Mouse (Mus musculus): ENCODE data around the gene Rab21.
A peak's percentile ranks its signal among the peaks of the same experiment; 100 is the strongest.

The Rab21 gene

GRCm38 (mm10) chr10:115315473-115316171 is at the start of gene Rab21:
Gene Rab21 (minus strand): TSS chr10:115315594.
- peak; percentile 94 to 99 for DNase-seq

DNA sequence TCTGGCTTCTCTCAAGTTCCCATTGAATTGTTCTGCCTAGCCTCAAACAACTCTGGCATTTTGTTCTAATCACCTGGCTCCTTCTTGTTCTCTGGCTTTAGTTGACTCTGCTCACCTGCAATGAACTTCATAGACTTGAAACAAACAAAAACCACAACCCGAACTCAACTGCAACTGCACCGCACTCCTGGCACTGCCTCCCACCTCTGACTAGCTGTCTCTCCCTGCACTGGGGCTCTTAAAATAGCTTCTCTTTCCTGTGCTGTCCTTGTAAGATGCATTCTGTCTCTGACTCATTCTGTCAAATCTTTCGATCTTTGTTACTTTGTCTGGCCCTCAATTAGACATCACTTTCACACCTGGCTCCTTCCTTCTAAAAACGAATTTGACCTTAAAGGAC is 47.8 kb upstream of the Rab21 start:
- no peak for DNase-seq

- DNase-seq = no peak
These were observed 47.2 kb upstream of the Rab21 start for GRCm38 (mm10) chr10:115362623-115362964.

GRCm38 (mm10) chr10:115361840-115362622 is 46.6 kb upstream of the Rab21 start, which contains the start of gene Tmem19:
Gene Tmem19 (minus strand): TSS chr10:115362501.
- DNase-seq = peak; percentile 91 to 93

DNA sequence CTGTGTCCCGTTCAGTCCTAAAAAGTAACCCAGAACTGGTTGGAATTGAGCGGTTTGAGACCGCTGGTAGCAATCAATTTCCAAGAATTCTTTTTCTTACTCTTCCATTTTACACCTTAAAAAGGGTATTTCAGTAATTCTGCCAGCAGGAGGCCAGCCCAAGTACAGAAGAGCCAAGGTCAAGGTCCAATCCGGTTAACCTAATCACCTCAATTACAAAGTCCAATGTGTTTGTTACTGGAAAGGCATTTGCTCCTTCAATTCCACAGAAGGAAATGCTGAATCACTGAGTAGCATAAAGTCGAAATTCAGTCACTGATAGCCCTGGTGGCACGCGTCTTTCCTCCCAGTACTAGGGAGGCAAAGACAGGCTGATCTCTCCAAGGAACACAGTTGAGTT is 43.7 kb upstream of the Rab21 start:
- no peak for DNase-seq

DNA sequence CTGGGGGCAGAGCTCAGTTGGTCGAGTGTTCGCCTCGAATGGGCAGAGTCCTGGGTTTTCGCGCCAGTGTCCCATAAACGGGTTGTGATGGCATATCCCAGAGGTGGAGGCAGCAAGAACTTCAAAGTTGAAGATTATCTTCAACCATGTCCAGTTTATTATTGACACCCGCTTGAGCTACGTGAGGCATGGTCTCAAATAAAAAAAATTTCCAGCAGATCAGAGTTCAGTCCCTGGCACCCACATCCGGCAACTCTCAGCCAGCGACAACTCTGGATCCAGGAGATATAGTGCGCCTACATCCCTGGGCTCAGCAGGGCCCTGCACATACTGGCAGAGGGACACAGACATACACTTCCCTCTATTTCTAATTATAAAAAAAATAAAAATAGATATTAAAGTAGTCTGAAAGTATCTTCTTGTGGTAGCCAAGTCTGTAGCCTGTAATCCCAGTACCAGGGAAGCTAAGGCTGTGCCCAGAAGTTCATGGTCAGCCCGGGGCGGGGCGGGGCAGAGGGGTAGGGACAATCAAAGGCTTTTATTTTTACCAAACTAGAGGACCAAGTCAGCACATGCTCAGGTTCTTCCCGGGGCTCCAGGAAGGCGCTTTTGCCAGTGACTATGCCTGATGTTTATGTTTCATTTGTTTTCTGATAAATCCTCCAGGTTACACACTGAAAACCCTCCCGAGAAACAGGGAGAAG is 43.0 kb upstream of the Rab21 start:
- DNase-seq = no peak

DNA sequence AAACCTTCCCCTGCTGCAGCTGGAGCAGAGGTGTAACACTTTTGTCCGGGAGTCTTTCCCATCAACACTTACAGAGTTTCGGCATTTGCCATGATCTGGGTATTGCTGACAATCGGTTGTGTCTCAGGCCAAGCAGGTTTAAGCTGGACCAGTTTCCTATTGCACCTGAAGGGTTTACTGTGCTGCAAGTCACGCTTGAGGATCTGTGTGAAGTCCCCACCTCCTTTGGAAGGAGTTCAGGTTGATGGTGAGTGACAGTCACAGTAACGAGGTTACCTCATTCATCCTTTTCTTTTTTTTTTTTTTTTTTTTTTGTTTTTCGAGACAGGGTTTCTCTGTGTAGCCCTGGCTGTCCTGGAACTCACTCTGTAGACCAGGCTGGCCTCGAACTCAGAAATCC is 40.7 kb upstream of the Rab21 start:
- DNase-seq = no peak

DNA sequence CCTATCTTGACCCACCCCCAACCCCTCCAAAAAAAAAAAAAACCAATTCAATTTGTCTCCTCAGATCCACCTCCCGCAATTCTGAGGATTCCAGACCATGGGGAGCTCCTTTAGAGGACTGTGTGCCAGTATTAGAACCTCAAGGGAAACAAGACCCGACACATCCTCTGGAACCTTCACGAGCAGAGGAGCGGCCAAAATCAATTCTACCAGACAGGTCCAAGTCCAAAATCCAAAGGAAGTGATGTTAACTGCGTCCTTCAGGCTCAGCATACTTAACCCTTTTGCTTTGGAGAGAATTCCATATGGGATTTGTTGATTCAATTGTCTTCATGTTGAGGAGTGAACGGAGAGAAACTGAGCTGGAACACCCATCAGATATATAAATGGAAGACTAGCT is 39.6 kb upstream of the Rab21 start:
- no peak for DNase-seq

DNA sequence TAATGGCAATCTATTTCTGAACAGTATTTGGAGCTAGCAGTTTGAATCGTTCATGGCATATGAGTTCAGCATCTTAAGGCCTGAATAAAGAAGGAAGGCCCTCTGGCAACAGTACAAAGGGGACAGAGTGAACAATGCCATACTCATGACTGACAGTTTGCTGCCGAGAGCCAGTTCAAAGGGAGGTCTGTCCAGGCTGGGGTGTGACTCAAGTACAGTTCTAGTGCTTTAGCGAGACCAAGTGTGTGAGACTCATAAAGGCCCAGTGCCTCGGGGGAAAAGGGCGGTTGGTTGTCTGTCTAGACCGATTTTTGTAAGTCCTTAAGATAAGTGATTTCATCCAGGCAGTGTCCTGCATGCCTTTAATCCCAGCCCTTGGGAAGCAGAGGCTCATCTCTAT is 39.2 kb upstream of the Rab21 start:
- no peak for DNase-seq

DNA sequence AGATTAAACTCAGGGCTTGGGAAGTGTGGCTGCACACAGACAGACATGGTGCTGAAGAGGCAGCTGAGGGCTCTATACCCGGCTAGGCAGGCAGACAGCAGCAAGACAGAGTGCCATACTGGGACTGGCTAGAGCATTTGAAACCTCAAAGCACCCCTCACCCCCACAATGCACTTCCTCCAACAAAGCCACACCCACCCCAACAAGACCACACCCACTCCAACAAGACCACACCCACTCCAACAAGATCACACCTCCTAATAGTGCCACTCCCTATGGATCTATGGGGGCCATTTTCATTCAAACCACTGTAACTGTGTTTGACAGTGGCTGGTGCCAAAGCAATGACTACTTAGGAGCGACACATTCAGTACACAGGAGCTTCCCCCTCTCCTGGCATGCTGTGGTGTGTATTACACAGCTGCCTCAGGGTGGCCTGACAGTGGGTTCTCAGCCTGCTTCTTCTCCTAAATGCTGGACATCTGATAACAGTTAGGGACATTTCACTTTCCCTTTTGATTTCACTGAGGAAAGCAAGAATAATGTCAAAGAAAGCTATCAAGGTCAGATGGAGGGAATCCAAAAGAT is 35.5 kb upstream of the Rab21 start:
- DNase-seq = no peak

DNA sequence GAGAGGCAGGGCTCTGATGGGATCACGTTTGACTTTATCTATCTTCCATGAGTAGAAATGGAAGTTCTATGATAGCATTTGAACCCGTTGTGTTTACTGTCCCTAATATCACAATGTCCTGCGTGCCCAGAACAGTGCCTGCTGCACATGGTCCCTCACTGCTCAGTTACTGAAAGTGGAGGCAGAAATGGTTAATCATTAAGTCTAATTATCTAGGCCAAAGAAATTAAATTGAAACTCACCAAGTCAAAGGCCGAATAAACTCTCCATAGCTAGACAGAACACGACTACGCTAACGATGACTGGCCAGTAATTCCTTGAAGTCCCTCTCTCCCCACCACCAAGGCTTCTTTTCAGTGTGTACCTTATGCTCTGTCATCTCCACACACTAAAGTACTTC is 34.1 kb upstream of the Rab21 start:
- DNase-seq = no peak

GRCm38 (mm10) chr10:115349029-115349428 is 33.6 kb upstream of the Rab21 start:
- DNase-seq = no peak

DNA sequence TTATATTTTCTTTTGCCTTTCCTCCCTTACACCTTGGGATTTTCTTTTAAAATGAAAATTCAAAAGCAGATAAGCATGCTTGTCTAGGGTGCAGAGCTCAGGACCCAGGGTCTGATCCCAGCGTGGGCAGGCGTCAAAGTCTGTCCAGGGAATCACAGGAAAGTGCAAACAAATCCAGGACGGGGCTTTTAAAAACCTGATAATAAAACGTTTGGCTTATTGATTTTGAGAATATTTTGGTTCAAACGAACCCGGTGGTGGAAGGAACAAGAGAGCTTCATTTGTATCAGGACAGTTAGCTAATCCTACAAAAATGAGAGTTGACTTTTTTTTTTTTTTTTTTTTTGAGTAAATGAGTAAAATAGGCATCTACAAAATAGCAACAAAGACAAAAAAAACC is 32.7 kb upstream of the Rab21 start:
- no peak for DNase-seq

DNA sequence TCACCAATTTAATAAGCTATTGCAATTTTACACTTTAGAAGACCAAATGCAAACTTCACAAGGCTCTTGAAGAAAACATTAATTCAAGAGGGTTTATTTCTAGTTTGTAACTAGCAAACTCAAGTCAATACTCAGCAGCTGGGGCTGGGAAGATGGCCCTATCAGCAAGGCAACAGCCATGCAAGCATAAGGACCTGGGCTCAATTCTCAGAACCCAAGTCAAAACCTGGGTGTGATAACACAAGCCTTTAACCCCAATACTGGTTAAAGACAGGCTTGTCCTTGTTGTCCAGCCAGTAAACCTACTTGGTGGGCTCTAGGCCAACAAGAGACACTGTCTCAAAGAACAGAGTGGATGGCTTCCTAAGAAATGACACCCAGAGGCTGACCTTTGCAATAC is 31.1 kb upstream of the Rab21 start:
- DNase-seq = no peak

- no peak for DNase-seq
These were observed 27.5 kb upstream of the Rab21 start for GRCm38 (mm10) chr10:115342771-115343425.

DNA sequence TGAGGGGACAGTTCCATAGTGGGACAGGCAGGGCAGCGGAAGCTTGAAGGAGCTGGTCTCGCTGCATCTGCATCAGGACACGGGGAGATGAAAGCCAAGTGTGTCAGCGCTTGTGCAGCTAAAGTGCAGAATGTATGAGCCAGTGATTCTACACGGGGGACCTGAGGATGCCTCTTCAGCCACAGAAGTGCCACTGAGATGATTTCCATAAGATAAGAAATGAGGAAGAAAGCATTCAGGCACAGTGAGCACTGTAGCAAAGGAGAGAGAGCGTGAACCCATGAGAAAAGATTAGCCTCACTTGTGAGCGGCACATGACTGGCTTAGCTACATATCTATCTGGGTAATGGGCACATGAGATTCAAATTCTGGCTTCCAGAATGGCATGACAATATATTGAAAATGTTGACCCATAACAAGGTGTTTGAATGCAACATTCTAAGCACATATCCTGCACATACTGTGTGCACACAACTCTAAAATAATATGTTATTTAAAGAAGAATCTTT is 24.5 kb upstream of the Rab21 start:
- DNase-seq = no peak

DNA sequence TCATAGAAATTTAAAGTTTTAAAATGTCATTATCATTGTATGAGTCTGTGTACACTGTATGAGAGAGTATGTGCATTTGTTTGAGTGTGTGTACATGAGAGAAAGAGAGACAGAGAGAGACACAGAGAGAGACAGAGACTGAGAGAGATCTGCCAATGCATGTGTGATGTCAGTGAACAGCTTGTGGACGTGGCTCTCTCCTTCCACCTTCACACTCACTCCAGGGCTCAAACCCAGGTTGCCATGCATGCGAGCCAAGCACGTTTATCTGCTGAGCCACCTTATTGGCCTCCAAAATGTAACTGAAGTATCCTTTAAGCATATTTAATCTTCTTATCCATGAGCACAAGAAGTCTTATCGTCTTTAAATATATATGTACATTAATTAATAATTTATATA is 21.5 kb upstream of the Rab21 start:
- DNase-seq = no peak

DNA sequence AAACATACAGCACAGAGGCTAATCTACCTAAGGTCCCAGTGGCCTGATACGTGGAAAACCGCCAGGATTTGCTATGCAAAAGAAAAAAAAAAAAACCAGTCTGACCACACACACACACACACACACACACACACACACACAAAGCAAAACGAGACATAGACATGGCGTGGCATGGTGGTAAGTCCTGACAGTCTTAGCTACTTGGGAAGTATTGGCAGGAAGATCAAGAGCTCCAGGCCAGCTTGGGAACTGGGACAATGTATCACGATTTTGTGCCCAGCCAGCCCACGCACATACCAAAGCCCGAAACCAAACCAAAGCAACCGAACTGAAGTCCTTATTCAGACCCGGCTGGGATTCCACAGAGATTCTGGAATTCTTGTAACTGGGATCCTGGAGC is 18.1 kb upstream of the Rab21 start:
- DNase-seq = no peak

DNA sequence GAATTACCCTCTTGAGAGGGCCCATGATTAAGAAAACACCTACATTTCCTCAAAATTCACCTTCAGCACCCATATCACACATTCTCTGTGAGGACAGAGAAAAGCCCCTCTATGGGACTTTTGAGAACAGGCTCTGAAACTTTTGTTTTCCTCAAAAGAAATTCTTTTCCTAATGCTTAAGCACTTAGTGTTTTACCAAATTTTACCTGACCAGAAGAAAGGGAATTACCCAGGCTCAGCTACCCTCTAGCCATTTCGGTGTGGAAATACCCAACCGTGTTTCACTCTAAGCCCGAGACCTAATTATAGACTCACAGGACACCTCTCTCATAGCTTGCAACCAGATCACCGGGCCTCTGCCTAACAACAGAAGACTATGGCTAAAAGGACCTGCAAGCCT is 17.6 kb upstream of the Rab21 start:
- DNase-seq = no peak

- no peak for DNase-seq
These were observed 17.1 kb upstream of the Rab21 start for GRCm38 (mm10) chr10:115332420-115332952.

DNA sequence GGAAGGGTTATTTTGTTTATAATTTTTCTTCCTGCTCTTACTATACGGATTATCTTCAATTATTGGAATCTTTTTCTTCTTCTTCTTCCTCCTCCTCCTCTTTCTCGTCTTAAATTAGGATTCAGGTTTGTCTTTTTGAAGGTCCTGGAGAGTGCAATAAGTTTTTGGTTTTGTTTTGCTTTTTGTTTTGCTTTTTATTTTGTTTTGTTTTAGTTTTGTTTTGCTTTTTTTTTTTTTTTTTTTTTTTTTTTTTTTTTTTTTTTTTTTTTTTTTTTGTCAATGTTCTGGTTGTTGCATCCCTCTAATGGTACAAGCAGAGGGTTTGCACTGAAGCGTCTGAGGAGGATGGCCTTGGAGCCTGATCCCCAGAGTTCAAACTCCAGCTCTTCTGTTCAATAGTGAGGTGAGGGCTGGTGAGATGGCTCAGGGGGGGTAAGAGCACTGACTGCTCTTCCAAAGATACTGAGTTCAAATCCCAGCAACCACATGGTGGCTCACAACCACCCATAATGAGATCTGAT is 13.7 kb upstream of the Rab21 start:
- DNase-seq = no peak

GRCm38 (mm10) chr10:115328514-115328913 is 13.1 kb upstream of the Rab21 start:
- no peak for DNase-seq

Data from spleen, adult 18-20 months (tissue).